Mouse (Mus musculus) lung, adult 2 months (tissue): ENCODE measurements around the gene Tln2.

ENCODE experiments used
- CTCF ChIP-seq: fragments of 200-500 bp; IDR thresholded peaks from 2 replicates; pipeline ENCODE4 v1.5.1; 2011; ENCODE audit warnings: mild to moderate bottlenecking, low read length, control low read depth; ENCODE audit not compliant: insufficient read depth
- POLR2A ChIP-seq: fragments of 200-500 bp; IDR thresholded peaks from 2 replicates; pipeline ENCODE4 v1.6.1; 2011; ENCODE audit warnings: low read depth, mild to moderate bottlenecking, control low read depth, low read length, borderline replicate concordance; ENCODE audit errors: extremely low read depth

DNA sequence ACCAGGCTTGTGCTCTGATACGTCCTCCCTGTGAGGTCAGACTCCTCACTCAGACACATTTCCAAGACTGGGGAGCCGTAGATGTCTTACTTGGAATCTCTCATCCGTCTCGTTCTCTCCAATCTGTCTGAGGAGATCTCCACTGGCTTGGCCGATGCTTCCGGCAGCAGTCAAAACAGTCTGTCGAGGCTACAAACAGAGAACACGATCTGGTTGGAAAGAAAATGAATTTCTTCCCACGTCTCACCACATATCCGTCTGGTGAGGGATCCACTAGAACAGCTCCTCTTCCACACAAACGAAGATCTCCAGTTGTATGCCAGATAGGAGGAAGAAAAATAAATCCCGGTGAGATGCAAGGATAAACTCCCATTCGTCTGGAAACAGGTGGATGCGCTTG is 205.1 kb downstream of the Tln2 start:
- TF ChIP-seq CTCF: no peak
- TF ChIP-seq POLR2A: no peak
